Mouse (Mus musculus) embryonic facial prominence, embryonic 11.5 days (tissue): ENCODE measurements around the gene Dhx35. TPM values are rescaled to one million over a fixed set of nuclear protein-coding genes. Genes with fewer than 3 reads are reported as not detected.

Source experiments
- polyA plus RNA-seq: library from polyadenylated mRNA; unstranded; fragments of >200 nt; fragmentation: Nextera tagmentation; extraction: Ambion mirVana; gene quantifications from 2 replicates; pipeline ENCODE4 v1.2.1, GENCODE M21; 2014

Dhx35 gene
- polyA plus RNA-seq, 1 experiment from 2014 or later: 15.6 TPM

Other genes starting within 250 kb of the Dhx35 start
- 0.27 and 0.71 TPM in 2 replicates for gene Slc32a1, start 184.0 kb upstream of the Dhx35 start, polyA plus RNA-seq
- gene Actr5, start 169.9 kb upstream of the Dhx35 start, polyA plus RNA-seq: 15.8 and 16.5 TPM in 2 replicates
- gene Ppp1r16b, start 129.4 kb upstream of the Dhx35 start, polyA plus RNA-seq: 2.2 and 2.3 TPM in 2 replicates
- 47.1 and 54.1 TPM in 2 replicates for gene Fam83d, start 26.7 kb upstream of the Dhx35 start, polyA plus RNA-seq